Mouse (Mus musculus) CD4-positive, CD25-positive, alpha-beta regulatory T cell, adult 4 months (primary cell): ENCODE measurements around the gene Ppp1r21. TPM values are rescaled to one million over a fixed set of nuclear protein-coding genes. Genes with fewer than 3 reads are reported as not detected.
A peak's percentile ranks its signal among the peaks of the same experiment; 100 is the strongest.

Experiments used
- ATAC-seq: one replicate; pipeline ENCODE4 v1.8.0; 2017
- polyA plus RNA-seq, 2 experiments: library from polyadenylated mRNA; unstranded; fragments of 100-300 nt; shearing (Covaris generic); gene quantifications; one replicate each; pipeline ENCODE4 v1.2.1; 2017

Ppp1r21 gene
- polyA plus RNA-seq, 2 experiments from 2014 or later: 26.4 to 39.4 TPM

- no peak for ATAC-seq
These were observed 749 bp downstream of the Ppp1r21 start for GRCm38 (mm10) chr17:88530667-88531066.

GRCm38 (mm10) chr17:88531176-88531575, 1.3 kb downstream of the Ppp1r21 start:
- ATAC-seq: no peak

- ATAC-seq: no peak
These were observed 8.0 kb downstream of the Ppp1r21 start for GRCm38 (mm10) chr17:88537842-88538430.

DNA sequence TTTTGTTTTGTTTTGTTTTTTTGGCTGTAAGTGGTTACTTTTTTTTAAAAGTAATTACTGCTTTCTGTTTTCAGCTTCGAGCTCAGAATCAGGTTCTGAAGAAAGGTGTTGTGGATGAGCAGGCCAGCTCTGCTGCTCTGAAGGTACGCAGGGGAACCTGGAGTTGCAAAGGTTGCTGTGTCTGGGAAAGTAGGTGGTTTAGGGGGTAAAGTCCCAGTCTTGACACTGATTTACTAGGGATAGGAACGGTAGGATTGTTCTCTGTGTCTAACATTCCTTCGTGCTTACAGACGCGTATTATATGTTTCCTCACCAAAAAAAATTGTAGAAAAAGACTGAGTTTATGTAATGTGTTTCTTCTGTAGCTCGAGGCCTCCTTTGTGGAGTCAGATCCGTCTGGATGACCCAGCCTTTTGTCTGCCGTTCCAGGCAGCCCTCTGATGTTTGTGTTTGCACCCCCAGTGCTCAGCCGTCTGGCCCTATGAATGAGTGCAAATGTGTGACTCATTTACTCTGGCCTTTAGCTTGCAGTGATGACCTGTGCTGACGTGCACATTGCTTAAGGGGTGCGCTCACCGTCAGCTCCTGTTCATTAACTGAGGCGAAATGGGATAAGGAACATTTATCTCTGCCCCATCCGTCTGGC, 13.0 kb downstream of the Ppp1r21 start:
- ATAC-seq: no peak

- ATAC-seq: no peak
These were observed 13.5 kb downstream of the Ppp1r21 start for GRCm38 (mm10) chr17:88543417-88543782.

GRCm38 (mm10) chr17:88545217-88545784, 15.4 kb downstream of the Ppp1r21 start:
- no peak for ATAC-seq

GRCm38 (mm10) chr17:88546745-88547144, 16.8 kb downstream of the Ppp1r21 start:
- no peak for ATAC-seq

DNA sequence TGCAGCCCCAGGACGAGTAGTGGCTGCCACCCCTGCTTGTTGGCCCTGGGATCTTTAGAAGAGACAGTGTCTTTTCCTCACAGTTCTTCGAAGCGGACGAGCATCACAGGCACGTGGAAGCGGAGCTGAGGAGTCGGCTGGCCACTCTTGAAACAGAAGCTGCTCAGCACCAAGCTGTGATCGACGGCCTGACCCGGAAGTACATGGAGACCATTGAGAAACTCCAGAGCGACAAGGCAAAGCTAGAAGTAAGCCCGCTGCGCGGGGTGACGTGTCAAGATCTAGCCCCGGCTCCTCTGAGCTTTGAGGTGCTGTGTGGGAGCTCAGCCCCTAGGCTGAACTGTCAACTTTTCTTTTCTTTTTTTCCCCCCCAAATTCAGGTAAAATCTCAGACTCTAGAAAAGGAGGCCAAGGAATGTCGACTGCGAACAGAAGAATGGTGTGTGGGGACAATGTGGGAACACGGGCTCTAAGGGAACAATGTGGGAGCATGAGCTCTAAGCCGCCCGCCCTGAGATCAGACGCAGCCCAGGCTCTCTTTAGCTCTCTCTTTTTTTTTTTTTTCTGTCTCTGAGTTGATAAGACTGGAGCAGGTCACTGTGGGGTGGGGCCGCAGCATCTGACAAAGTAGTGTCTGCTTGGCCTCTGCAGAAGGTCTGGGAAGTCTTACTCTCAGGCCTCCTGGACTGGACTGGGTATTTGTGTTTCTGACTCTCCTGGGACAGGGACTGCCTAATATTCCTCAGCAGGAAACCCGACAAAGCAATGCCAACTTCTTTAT, 19.7 kb downstream of the Ppp1r21 start:
- no peak for ATAC-seq

DNA sequence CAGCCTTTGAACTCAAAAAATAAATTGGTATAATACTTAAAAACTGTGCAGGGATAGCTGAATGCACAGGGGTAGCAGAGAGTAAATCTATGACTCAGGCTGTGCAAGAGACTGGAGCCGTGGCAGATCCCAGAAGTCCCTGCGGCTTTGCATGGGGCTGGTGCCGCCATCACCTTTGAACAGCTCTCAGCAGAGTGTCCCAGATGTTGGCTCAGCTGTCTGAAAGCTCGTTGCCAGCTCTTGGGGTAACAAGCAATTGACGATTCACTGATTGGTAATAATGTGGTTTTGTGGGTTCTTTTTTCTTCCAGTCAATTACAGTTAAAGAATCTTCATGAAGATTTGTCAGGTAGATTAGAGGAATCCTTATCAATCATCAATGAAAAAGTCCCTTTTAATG, 20.4 kb downstream of the Ppp1r21 start:
- peak; percentile 42 for ATAC-seq

- peak; percentile 80 for ATAC-seq
These were observed 21.3 kb downstream of the Ppp1r21 start for GRCm38 (mm10) chr17:88550981-88551940.

DNA sequence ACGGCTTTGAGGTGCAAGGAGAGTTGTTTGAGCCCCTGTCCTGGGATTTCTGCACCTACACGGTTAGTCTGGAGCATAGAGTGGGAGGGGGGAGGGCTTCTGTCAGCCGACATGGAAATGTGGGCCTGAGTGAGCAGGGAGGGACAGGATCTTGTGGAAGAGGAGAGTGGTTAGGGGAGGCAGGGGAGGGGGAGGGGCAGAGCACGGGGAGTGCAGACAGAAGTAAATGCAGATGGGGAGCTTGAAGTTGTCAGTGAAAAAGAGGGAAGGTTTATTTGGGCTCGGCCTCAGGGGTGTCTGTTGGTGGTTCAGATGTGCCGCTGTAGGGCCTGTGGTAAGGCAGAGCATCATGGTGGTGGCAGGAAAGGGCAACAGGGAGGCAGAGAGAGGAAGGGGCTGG, 22.6 kb downstream of the Ppp1r21 start:
- no peak for ATAC-seq

GRCm38 (mm10) chr17:88553001-88553449, 23.1 kb downstream of the Ppp1r21 start:
- ATAC-seq: no peak

GRCm38 (mm10) chr17:88553473-88554087, 23.7 kb downstream of the Ppp1r21 start:
- ATAC-seq: no peak

DNA sequence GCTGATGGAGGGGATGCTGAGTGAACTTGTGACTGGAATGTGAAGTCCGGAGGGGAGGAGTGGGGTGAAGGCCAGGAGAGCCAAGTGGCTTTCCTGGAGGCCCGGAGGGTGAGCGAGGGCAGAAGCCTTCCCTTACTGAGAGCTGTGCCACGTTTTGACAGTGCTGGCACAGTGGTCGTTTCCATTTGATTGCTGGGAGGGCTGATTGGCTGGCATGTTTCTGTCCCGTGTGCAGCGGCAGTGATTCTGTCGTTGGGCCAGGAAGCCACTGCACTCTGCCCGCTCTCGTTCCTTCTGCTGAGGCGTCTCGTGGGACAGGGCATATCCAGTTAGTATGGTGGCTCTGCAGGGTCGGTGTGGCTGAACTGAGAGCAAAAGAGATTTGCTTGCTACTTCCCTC, 26.3 kb downstream of the Ppp1r21 start:
- no peak for ATAC-seq

- ATAC-seq: no peak
These were observed 26.8 kb downstream of the Ppp1r21 start for GRCm38 (mm10) chr17:88556688-88557087.

DNA sequence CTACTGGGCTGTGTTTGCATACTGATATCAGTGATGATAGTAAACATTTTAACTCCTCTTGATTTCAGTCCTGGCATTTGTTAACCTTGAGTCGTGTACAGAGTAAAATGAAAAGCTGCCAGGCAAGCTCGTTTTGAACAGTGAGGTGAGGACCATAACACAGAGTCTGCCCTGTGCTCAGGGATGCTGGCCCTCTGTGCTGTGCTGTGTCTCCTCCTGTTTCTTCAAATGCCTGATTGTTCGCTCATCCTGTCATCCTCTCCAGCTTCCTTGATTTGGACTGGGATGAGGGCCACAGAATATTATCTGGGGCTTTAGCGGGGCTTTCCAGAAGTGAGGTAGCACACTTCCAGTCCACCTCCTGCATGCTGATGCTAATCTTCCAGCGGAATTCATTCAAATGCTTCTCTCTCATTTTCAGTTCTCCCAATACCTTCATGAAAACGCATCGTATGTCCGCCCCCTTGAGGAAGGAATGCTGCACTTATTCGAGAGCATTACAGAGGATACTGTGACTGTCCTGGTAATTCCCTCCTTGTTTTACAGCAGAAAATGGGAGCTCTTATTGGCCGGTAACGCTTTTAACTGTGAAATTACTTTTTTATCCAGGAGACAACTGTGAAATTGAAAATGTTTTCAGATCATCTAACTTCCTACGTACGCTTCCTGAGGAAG, 28.4 kb downstream of the Ppp1r21 start:
- no peak for ATAC-seq

- no peak for ATAC-seq
These were observed 33.7 kb downstream of the Ppp1r21 start for GRCm38 (mm10) chr17:88563611-88564010.

- no peak for ATAC-seq
These were observed 40.1 kb downstream of the Ppp1r21 start for GRCm38 (mm10) chr17:88569807-88570540.

- ATAC-seq: no peak
These were observed 40.9 kb downstream of the Ppp1r21 start for GRCm38 (mm10) chr17:88570784-88571183.

GRCm38 (mm10) chr17:88574811-88575210, 44.9 kb downstream of the Ppp1r21 start:
- ATAC-seq: no peak
